Mouse (Mus musculus) neural tube, embryonic 14.5 days (tissue): ENCODE results near the gene Spats1. TPM values are rescaled to one million over a fixed set of nuclear protein-coding genes. Genes with fewer than 3 reads are reported as not detected.
A peak's percentile ranks its signal among the peaks of the same experiment; 100 is the strongest.

Experiments
- ATAC-seq: fragments of 200-750 bp; cut with Nextera tagmentation; 2 replicates; pipeline ENCODE4 v1.8.0; 2017; ENCODE audit warnings: low read depth, mild to moderate bottlenecking, moderate TSS enrichment, moderate library complexity
- H3K27ac ChIP-seq: fragments of 300-500 bp; sonication (generic); 2 replicates; pipeline ENCODE4 v1.5.1; 2014; ENCODE audit warnings: low read depth, mild to moderate bottlenecking, control low read depth, low read length, moderate library complexity, mixed read lengths
- H3K27me3 ChIP-seq: fragments of 300-500 bp; sonication (generic); 2 replicates; pipeline ENCODE4 v1.6.1; 2014; ENCODE audit warnings: low read length; ENCODE audit not compliant: control insufficient read depth, insufficient read depth
- H3K36me3 ChIP-seq: fragments of 300-500 bp; sonication (generic); 2 replicates; pipeline ENCODE4 v1.6.1; 2014; ENCODE audit warnings: low read length, mixed read lengths; ENCODE audit not compliant: control insufficient read depth, insufficient read depth
- H3K4me1 ChIP-seq: fragments of 300-500 bp; sonication (generic); 2 replicates; pipeline ENCODE4 v1.6.1; 2014; ENCODE audit warnings: low read length; ENCODE audit not compliant: control insufficient read depth, insufficient read depth
- H3K4me2 ChIP-seq: fragments of 300-500 bp; sonication (generic); 2 replicates; pipeline ENCODE4 v1.6.1; 2014; ENCODE audit warnings: mild to moderate bottlenecking, low read depth, low read length, control low read depth
- H3K4me3 ChIP-seq: fragments of 300-500 bp; sonication (generic); 2 replicates; pipeline ENCODE4 v1.5.1; 2014; ENCODE audit warnings: low read depth, low read length, control low read depth, mixed read lengths
- H3K9ac ChIP-seq: fragments of 300-500 bp; sonication (generic); replicated peaks from 2 replicates; pipeline ENCODE4 v1.6.1; 2014; ENCODE audit warnings: low read depth, mild to moderate bottlenecking, control low read depth, low read length, mixed read lengths
- H3K9me3 ChIP-seq: fragments of 300-500 bp; sonication (generic); 2 replicates; pipeline ENCODE4 v1.6.1; 2016; ENCODE audit warnings: low read length; ENCODE audit not compliant: control insufficient read depth
- WGBS: fragments of 180-500 bp; shearing (Covaris S2); extraction: QIAGEN DNeasy Blood & Tissue Kit; methylation state at CpG from one replicate; pipeline ENCODE4 v1.1.7; 2014; 5-methylcytosine and 5-hydroxymethylcytosine counted together
- polyA plus RNA-seq: library from polyadenylated mRNA; unstranded; fragments of >200 nt; fragmentation: Nextera tagmentation; extraction: Ambion mirVana; gene quantifications from 2 replicates; pipeline ENCODE4 v1.2.1, GENCODE M21; 2014

Gene Spats1
- polyA plus RNA-seq: 2.6 and 2.8 TPM in 2 replicates

DNA sequence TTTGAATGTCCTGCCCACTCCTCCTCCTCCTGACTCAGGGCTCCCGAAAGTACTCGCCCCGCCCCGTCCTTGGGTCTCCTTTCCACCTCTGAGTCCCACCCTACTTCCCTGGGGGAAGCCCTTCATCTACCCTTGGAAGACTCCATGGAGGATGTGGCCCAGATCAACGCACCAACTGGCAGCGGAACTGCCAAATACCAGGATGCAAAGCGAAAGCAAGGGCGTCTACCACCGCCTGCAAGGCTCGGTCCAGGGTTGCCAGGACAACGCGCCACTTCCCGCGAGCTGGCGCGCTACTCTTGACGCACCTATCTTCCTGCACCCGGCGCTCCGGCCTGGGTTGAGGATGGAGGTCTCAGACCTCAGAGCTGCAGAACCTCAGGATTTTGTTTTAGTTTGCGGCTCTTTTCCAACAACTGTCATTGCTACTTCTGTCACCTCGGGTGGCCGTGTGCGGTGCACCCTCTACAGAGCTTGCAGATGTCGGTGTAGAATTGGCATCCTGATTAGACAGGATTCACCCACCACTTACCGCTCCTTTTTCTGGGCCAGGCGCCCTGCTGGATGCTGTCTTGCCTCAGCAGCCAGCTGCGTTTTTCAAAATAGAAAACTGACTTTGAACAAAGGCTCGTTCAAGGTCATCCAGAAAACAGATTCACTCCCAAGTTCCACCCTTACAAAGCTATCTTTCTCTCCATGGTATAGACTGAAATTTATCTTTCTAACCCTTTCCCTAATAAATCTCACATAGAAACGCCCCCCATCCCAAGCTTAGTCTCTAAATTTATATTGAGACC is at the start of gene Spats1:
TSS of gene Spats1 (minus strand) at position 747 of the 797 bp plus-strand sequence.
- Histone ChIP-seq H3K4me2 (peak within 1 kb of the TSS; percentile 59), H3K9ac (peak within 1 kb of the TSS; percentile 35), H3K4me1 (peaks cover 6% of the 10 kb centered on the region), H3K9me3 (no peaks in the 10 kb centered on the region), H3K27ac (no peak within 1 kb of the TSS), H3K36me3 (no peaks in the 10 kb centered on the region), H3K27me3 (no peaks in the 10 kb centered on the region), H3K4me3 (peak within 1 kb of the TSS; percentile 32)
- WGBS: 4% methylated on average over 30 of the region's 30 CpGs
- ATAC-seq: peak; percentile 87

DNA sequence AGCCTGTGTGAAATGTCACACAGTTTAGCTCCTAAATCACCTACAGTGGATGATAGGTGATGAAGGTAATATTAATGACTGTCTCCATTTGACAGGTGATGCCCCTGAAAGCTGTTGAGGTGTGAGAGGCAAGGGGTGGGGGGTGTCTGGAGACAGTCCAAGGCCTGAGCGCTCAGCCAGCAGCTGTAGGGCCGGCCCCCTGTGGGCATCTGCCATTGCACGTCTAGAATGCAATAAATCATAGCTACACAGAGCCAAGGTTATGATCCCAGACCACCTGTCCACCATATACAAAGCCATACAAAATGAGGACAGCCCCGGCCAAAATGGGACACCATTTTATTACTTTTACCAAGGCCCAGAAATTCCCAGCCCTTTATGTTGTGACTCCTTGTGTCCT is 49.7 kb upstream of the Spats1 start:
- no peaks in the 10 kb centered on the region for H3K27me3 ChIP-seq
- 45% methylated on average over 4 of the region's 4 CpGs for WGBS
- no peak overlapping the region for H3K9ac ChIP-seq
- ATAC-seq: no peak
- no peak overlapping the region for H3K27ac ChIP-seq
- H3K9me3 ChIP-seq: no peaks in the 10 kb centered on the region
- no peak overlapping the region for H3K4me2 ChIP-seq
- no peak overlapping the region for H3K4me3 ChIP-seq
- H3K4me1 ChIP-seq: no peaks in the 10 kb centered on the region
- H3K36me3 ChIP-seq: no peaks in the 10 kb centered on the region

DNA sequence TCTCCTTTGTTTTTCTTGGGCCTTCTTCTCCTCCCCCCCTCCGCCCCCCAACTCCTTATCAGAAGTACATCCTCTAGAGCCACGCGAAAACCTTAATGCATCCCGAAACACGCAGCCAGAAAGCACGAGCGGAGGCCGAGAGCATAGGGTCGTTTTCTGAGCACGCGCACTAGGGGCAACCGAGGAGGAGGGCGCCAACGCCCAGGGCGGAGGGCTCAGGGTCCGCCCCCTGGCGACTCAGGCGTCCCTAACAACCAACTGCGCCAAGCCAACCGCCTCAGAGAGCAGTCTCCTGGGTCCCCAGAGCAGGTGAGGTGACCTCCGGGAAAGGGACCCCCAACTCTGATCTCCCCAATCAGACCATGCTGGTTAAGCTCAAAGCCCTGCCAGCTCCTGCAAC is 48.0 kb upstream of the Spats1 start, which contains the start of gene Tcte1:
TSS of gene Tcte1 (plus strand) at position 172 of the 400 bp plus-strand sequence.
- 1% methylated on average over 21 of the region's 21 CpGs for WGBS
- no peaks in the 10 kb centered on the region for H3K9me3 ChIP-seq
- peak within 1 kb of the TSS; percentile 72 for H3K4me2 ChIP-seq
- no peaks in the 10 kb centered on the region for H3K27me3 ChIP-seq
- peak within 1 kb of the TSS; percentile 44; the same call in 1 of the 2 replicates for H3K9ac ChIP-seq
- no peak within 1 kb of the TSS for H3K27ac ChIP-seq
- H3K4me3 ChIP-seq: peak within 1 kb of the TSS; percentile 29
- H3K4me1 ChIP-seq: no peaks in the 10 kb centered on the region
- 0 out of 2 replicates have a peak, but pooled peaks cover under 1% of the 10 kb centered on the region for H3K36me3 ChIP-seq
- ATAC-seq: peak; percentile 80; the same call in 1 of the 2 replicates

DNA sequence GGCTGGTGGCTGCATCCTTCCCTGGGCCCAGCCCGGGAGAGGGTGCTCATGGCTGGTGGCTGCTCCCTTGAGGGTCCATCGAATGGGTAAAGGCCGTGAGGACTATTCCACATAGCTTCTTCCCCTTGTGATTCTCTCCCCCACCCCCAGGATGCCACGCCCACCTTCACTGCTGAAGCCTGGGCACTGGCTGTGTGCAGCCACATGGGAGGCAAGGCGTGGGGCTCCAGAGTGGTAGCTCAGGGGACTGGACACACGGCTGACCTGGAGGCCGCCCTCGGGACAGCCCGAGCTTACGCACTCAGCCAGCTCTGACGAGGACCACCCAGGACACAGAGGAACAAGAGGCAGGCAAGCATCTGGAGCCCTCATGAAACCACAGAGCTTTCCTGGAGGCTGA is 44.9 kb upstream of the Spats1 start:
- H3K4me1 ChIP-seq: no peaks in the 10 kb centered on the region
- H3K27me3 ChIP-seq: no peaks in the 10 kb centered on the region
- no peaks in the 10 kb centered on the region for H3K9me3 ChIP-seq
- ATAC-seq: no peak
- no peak overlapping the region for H3K4me2 ChIP-seq
- WGBS: 84% methylated on average over 11 of the region's 11 CpGs
- no peak overlapping the region for H3K4me3 ChIP-seq
- no peak overlapping the region for H3K27ac ChIP-seq
- H3K9ac ChIP-seq: no peak overlapping the region
- 0 out of 2 replicates have a peak, but pooled peaks cover 4% of the 10 kb centered on the region for H3K36me3 ChIP-seq

DNA sequence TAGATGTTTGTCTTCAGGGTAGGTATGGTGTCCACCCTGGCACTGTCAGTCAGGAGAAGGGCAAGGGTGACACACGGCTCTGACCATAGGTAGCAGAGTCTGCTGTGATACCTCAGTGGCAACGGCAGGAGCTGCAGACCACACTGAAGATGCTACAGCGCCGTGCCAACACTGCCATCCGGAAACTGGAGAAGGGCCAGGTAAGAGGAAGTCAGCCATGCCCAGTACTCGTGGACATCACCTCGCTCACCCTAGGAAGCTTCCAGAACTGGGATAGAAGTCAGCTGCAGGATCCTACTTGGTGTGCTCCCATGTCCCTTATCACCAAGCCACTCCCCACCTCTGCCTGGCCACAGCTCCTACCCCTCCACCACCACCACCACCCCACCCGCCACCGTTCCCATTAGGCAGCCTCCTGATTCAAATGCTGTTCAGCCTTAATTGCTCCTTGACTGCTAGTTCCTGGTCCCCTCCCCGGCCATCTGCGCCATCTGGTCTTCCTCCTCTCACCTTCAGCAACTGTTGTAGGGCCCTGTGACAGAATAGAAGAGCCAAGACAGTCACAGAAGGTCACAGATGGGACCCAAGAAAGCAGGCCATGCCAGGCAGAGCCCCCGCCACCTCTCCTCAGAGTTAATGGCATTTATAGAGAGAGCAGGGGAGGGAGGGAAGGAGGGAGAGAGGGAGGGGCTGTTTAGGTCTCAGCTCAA is 43.7 kb upstream of the Spats1 start:
- Histone ChIP-seq H3K9ac (0 out of 2 replicates have a peak overlapping the region, but pooled peaks have one; percentile 2), H3K27ac (no peak overlapping the region), H3K4me1 (no peaks in the 10 kb centered on the region), H3K9me3 (no peaks in the 10 kb centered on the region), H3K27me3 (no peaks in the 10 kb centered on the region), H3K36me3 (0 out of 2 replicates have a peak, but pooled peaks cover 4% of the 10 kb centered on the region), H3K4me2 (no peak overlapping the region), H3K4me3 (no peak overlapping the region)
- 75% methylated on average over 12 of the region's 12 CpGs for WGBS
- ATAC-seq: no peak

DNA sequence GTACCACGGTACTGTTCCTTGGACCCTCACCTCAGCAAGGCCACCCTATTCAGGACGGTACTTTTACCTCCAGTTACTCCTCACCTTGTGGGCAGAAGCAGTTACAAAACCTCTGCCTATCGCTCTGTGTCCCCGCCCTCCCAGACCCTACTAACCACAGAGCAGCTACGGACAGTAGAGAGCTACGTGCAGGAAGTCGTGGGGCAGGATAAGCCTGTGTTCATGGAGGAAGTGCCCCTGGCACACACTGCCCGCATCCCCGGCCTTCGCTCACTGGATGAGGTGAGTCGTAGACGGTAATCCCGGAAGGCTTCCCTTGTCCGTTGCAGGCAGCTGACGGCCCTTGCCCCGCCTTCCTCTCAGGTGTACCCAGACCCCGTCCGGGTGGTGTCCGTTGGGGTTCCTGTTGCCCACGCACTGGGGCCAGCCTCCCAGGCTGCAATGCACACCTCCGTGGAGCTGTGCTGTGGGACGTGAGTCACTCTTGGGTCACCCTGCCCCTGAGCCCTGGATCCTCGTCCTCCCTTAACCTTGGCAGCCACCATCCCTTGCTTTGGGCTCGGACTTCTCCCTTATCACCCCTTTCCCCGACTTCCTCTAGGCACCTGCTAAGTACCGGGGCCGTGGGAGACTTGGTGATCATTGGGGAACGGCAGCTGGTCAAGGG is 42.5 kb upstream of the Spats1 start:
- Histone ChIP-seq H3K4me1 (no peaks in the 10 kb centered on the region), H3K27me3 (no peaks in the 10 kb centered on the region), H3K27ac (no peak overlapping the region), H3K36me3 (0 out of 2 replicates have a peak, but pooled peaks cover 4% of the 10 kb centered on the region), H3K9me3 (no peaks in the 10 kb centered on the region), H3K4me2 (no peak overlapping the region), H3K9ac (no peak overlapping the region), H3K4me3 (no peak overlapping the region)
- WGBS: 93% methylated on average over 28 of the region's 28 CpGs
- no peak for ATAC-seq

DNA sequence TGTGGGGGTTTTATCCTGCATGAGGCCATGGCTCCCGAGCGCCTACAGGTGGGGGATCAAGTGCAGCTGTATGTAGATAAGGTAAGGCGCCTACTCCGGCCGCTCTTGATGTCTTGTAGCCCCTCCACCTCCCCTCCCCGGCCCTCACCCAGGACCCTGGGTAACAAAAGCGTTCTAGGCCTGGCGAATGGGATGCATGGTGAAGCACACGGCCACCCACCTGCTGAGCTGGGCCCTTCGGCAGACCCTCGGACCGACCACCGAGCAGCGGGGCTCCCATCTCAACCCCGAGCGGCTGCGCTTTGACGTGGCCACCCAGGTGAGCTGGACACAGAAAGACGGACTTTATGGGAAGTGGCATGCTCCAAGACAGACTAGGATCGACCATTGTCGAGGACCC is 41.9 kb upstream of the Spats1 start:
- no peak for ATAC-seq
- Histone ChIP-seq H3K4me1 (no peaks in the 10 kb centered on the region), H3K9me3 (no peaks in the 10 kb centered on the region), H3K27ac (no peak overlapping the region), H3K4me3 (no peak overlapping the region), H3K9ac (no peak overlapping the region), H3K4me2 (no peak overlapping the region), H3K27me3 (no peaks in the 10 kb centered on the region), H3K36me3 (0 out of 2 replicates have a peak, but pooled peaks cover 4% of the 10 kb centered on the region)
- WGBS: 97% methylated on average over 21 of the region's 21 CpGs

DNA sequence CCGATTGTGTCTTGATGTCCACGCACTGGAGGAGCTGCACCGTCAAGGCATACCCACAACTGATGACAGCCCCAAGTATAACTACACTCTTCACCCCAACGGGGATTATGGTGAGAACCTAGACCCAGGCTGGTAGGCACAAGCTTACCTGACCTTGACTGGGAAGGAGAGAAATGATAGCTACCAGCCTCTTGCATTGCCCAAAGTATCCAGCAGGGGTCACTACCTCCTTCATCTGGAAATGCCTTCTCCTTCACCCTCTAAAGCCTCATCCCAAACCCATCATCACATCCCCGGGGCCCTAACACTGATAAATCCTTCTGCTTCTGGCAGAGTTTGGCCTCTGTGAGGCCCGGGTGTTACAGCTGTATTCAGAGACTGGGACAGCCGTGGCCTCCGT is 41.3 kb upstream of the Spats1 start:
- Histone ChIP-seq H3K9ac (0 out of 2 replicates have a peak overlapping the region, but pooled peaks have one; percentile 11), H3K36me3 (0 out of 2 replicates have a peak, but pooled peaks cover 4% of the 10 kb centered on the region), H3K4me3 (no peak overlapping the region), H3K9me3 (no peaks in the 10 kb centered on the region), H3K4me2 (no peak overlapping the region), H3K27ac (no peak overlapping the region), H3K27me3 (no peaks in the 10 kb centered on the region), H3K4me1 (no peaks in the 10 kb centered on the region)
- peak; percentile 46 for ATAC-seq
- WGBS: 51% methylated on average over 8 of the region's 8 CpGs
